Mouse (Mus musculus) embryo, embryonic 11.5 days (tissue): ENCODE data around the gene Lcn12.

Experiments
- DNase-seq: peaks from one replicate; pipeline ENCODE4 v3.0.0-alpha.2; 2012; ENCODE audit warnings: low read depth, low spot score

The Lcn12 gene

GRCm38 (mm10) chr2:25493476-25493961 lies at the start of gene Lcn12:
Lcn12 (minus strand) TSS chr2:25493911.
- no peak for DNase-seq

- no peak for DNase-seq
These were observed 48.1 kb upstream of the Lcn12 start for GRCm38 (mm10) chr2:25541644-25542367.

GRCm38 (mm10) chr2:25540541-25540948 lies 46.8 kb upstream of the Lcn12 start:
- no peak for DNase-seq

- DNase-seq, result no peak
These were observed 42.8 kb upstream of the Lcn12 start for GRCm38 (mm10) chr2:25536531-25536930.

GRCm38 (mm10) chr2:25534866-25535182 lies 41.1 kb upstream of the Lcn12 start:
- no peak for DNase-seq

- no peak for DNase-seq
These were observed 40.6 kb upstream of the Lcn12 start for GRCm38 (mm10) chr2:25534178-25534865.

- no peak for DNase-seq
These were observed 40.0 kb upstream of the Lcn12 start for GRCm38 (mm10) chr2:25533707-25534106.

GRCm38 (mm10) chr2:25526510-25527302 lies 33.0 kb upstream of the Lcn12 start:
- DNase-seq, result no peak

GRCm38 (mm10) chr2:25509912-25510311 lies 16.2 kb upstream of the Lcn12 start:
- DNase-seq, result no peak

GRCm38 (mm10) chr2:25506964-25507363 lies 13.3 kb upstream of the Lcn12 start:
- no peak for DNase-seq

- no peak for DNase-seq
These were observed 12.1 kb upstream of the Lcn12 start for GRCm38 (mm10) chr2:25505860-25506259.

- no peak for DNase-seq
These were observed 11.3 kb upstream of the Lcn12 start for GRCm38 (mm10) chr2:25505000-25505399.

GRCm38 (mm10) chr2:25504538-25504937 lies 10.8 kb upstream of the Lcn12 start:
- no peak for DNase-seq

GRCm38 (mm10) chr2:25502726-25503125 lies 9.0 kb upstream of the Lcn12 start:
- no peak for DNase-seq

- DNase-seq, result no peak
These were observed 8.1 kb upstream of the Lcn12 start, which contains the start of gene C8g for GRCm38 (mm10) chr2:25501593-25502486. C8g (minus strand) TSS chr2:25501719.

GRCm38 (mm10) chr2:25500576-25501405 lies 7.1 kb upstream of the Lcn12 start, which contains the start of gene Fbxw5:
Fbxw5 (plus strand) TSS chr2:25500750.
- peak; percentile 94 for DNase-seq

GRCm38 (mm10) chr2:25500071-25500575 lies 6.4 kb upstream of the Lcn12 start:
- DNase-seq, result no peak

- no peak for DNase-seq
These were observed 5.1 kb upstream of the Lcn12 start for GRCm38 (mm10) chr2:25498622-25499478.
